Mouse (Mus musculus) forelimb bud, embryonic 11.5 days (tissue): ENCODE measurements around the gene Elf1.

Experiments used
- DNase-seq: peaks from one replicate; pipeline ENCODE4 v3.0.0-alpha.2; 2012; ENCODE audit warnings: low read depth, low spot score

Elf1 gene

DNA sequence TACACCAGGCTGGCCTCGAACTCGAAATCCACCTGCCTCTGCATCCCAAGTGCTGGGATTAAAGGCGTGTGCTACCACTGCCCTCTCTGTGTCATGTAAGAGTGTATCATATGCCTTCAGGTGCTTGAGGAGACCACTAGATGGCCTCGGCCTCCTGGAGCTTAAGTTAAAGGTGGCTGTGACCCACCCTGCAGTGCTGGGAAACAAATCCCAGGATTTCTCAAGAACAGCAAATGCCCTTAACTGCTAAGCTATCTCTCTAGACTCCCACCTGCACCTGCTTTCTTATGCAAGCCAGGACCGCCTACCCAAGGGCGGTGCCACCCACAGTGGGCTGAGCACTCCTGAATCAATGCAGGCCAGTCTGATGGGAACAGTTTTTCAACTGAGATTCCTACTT lies 83.8 kb downstream of the Elf1 start:
- DNase-seq, result no peak

DNA sequence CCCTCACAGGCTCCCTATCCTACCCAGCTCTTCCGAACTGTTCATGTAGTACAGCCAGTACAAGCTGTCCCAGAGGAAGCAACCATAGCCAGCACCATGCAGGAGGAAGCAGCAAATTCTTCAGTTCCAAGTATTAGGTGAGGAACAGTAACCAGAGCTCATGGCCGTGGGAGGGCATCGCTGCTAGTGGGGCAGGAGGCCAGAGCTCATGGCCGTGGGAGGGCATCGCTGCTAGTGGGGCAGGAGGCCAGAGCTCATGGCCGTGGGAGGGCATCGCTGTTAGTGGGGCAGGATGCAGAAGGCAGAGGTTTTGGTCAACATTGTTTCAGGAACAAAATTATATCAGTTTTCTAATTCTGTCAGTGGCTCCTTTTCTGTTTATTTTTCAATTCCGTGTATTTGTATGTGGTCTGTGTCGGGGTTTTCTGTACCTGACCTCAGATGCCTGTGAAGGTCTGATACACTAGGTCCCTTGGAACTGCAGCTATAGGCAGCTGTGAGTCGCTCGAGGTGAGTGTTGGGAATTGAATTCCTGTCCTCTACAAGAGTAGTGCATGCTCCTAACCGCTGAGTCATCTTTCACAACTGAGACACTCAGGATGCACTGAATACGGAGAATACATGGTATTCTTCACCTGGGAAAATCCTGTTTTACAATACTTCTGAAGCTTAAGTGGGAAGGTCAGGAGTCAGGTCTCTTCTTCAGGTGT lies 92.6 kb downstream of the Elf1 start:
- DNase-seq, result no peak

DNA sequence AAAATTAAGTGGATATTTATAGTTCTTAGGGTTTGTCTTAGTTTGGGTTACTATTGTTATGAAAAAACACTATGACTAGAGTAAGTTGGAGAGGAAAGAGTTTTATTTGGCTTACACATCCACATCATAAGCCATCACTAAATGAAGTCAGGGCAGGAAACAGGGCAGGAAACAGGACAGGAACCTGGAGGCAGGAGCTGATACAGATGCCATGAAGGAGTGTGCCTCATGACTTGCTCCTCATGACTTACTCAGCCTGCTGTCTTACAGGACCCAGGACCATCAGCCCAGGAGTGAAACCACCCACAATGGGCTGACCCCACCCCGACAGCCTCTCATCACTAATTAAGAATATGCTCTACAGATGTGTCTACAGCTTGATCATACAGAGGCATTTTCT lies 93.4 kb downstream of the Elf1 start:
- no peak for DNase-seq

GRCm38 (mm10) chr14:79583526-79584245 lies 102.7 kb downstream of the Elf1 start:
- DNase-seq, result no peak

DNA sequence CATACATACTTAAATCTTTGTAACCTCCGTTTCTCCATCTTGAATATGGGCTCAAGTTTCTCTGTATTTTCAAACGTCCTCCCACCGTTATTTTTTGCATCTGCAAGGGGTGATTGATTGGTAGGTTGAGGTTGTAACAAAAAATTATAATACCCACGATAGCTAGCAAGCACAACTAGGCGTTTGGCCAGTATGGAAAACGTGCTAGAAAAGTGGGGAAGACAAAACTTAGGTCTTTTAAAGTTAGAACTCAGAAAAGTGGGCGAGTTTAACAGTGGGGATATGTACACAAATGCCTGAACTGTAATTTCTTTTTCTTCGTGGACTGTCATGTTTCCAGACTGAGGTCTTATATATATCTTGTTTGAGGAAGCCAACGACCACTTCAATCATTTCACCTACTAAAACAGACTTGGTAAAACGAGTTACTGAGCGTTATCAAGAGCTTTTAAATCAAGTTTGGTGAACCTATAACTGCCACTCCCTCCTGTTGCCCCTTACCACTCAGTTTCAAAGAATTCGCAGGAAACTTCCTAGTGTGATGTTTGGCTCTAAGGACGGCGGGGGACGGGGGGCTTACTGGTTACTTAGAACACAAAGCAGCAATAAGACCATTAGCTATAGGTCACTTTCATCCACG lies 105.6 kb downstream of the Elf1 start:
- no peak for DNase-seq

DNA sequence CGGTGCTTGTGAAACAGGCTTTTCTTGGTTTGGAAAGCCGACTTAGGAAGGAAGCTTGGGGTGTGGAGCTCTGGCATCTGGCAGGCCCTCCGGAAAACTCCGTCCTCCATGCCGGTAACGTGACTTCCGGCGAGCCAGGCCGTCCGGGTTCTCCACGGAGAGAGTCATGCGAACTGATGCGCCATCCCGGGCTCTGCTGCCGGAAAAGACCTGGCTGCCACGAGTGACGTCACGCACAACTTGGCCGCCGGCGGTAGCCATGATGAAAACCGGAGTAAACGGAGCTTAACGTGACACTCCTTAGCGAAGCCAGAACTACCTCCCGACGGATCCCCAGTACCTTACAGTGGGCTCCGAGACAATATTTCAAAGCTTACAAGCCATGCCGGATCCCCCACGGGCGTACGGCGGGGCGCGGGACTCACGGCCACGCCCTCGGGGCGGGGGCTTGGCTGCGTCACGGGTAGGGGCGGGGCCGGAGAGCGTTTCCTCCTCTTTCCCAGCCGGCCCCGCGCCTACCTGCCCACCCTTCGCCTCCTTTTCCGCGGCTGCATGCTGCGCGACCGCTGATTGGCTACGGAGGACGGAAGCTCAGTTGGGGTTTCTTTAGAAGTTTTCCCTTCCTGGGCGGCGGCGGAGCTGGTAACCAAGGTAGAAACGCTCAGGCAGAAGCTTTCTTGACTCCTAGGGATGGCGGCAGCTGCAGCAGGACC lies 106.3 kb downstream of the Elf1 start, which contains the start of gene Sugt1:
Gene Sugt1 (plus strand): TSS at position 553 of the 713 bp plus-strand sequence.
- DNase-seq, result peak; percentile 94

DNA sequence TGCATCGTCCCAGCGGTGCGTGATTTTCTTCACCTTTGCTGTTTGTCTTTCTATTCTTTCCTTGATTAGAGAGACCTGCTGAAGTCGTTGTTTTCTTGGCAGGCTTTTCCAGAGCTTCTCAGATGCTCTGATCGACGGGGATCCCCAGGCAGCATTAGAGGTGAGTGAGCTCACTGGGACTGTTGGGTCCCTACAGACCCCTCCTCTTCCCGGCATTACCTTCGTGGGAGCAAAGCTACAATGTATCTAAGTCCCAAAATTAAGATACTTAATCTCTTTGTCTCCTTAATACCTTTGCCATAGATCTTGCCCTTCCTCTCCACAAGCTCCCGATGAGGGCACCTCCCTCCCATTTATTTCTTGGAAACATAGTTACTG lies 106.8 kb downstream of the Elf1 start:
- no peak for DNase-seq

DNA sequence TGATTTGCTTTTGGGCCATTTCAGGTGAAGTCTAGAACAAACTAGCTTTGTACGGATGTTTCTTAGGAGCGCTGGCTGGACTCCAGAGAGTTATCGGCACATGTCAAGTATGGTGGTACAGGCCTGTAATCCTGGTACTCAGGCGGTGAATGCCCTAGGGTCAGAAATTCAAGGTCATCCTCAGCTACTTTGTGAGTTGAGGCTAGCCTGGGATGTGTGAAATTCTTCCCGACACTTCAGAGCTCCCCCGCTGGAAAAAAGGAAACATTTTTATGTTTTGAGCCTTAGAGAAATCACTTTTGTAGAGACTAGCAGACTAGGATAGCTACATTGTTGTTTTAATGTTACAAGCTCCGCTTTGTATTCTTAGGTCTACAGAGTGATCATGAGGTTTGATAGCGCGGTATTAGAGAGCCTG lies 107.5 kb downstream of the Elf1 start:
- no peak for DNase-seq

DNA sequence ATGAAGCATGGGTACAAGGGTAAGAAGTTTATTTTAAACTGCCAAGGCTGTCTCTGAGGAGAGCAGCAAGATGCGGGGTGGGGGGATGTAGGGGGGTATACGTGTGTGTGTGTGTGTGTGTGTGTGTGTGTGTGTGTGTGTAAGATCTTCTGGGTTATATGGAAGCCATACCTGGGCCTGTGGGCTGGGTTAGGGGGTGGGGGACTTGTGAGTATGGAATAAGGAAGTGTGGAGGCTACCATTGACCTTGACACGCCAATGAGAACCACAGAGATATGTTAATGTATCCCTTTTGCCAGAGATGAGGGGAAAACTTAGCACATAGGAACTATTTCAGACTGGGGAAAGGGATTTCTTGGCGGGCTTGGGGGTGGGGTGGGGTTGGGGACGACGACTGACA lies 108.4 kb downstream of the Elf1 start:
- no peak for DNase-seq

GRCm38 (mm10) chr14:79590916-79591315 lies 109.9 kb downstream of the Elf1 start:
- DNase-seq, result no peak

DNA sequence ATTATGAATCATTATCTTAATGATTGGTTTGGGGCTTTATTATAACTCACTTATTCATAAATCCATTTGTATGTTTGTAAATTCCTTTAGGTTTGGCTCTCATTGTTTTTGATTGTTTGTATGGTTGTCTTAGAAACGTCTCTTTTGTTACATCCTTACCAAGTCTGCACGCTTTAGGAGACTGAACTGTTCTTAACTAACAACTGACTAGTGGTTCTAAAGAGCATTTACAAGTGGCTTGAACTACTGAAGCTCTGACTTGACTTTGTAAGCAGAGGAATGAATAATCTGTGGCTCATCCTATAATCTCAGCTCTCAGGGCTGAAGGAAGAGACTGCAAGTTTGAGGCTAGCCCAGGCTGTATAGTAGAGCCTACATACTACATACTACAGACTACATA lies 110.6 kb downstream of the Elf1 start:
- no peak for DNase-seq

- DNase-seq, result no peak
These were observed 113.1 kb downstream of the Elf1 start for GRCm38 (mm10) chr14:79594069-79594468.

DNA sequence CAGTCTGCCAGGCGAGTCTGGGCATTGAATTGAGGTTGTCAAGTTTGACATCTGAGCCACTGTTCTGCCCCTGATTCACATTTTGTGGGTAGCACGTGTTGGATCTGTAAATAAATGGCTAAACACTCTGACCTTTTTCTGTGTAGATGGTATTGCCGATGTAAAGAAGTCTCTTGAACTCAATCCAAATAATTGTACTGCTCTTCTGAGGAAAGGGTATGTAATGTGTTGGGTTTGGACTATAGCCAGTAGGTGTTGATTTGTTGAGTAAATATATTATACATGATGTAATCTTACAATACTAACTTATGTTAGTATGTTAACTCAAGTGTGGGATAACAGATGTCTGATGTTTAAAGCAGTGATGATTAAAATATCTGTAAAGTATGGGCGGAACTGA lies 115.6 kb downstream of the Elf1 start:
- DNase-seq, result no peak

- no peak for DNase-seq
These were observed 124.9 kb downstream of the Elf1 start for GRCm38 (mm10) chr14:79605881-79606280.

GRCm38 (mm10) chr14:79606392-79606791 lies 125.4 kb downstream of the Elf1 start:
- no peak for DNase-seq

GRCm38 (mm10) chr14:79606867-79607266 lies 125.9 kb downstream of the Elf1 start:
- DNase-seq, result no peak

- no peak for DNase-seq
These were observed 126.4 kb downstream of the Elf1 start for GRCm38 (mm10) chr14:79607352-79607751.

DNA sequence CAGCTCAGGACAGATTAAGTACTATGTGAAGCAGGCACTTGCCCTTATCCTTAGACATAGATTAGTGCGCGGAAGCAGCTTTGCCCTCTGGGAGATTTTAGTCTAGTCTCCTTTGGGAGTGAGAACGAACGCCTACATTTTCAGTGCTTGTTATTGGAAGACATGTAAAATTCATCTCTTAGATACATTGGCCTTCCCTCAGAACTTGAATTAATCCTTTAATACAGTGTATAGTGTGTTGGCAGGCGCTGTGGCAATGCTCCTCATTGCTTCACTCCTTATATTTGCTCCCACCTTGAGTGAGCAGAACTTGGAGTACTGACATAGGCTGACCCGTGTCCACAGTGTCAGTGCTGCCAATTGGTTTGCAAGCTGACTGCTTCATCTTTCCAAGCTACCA lies 127.3 kb downstream of the Elf1 start:
- no peak for DNase-seq

DNA sequence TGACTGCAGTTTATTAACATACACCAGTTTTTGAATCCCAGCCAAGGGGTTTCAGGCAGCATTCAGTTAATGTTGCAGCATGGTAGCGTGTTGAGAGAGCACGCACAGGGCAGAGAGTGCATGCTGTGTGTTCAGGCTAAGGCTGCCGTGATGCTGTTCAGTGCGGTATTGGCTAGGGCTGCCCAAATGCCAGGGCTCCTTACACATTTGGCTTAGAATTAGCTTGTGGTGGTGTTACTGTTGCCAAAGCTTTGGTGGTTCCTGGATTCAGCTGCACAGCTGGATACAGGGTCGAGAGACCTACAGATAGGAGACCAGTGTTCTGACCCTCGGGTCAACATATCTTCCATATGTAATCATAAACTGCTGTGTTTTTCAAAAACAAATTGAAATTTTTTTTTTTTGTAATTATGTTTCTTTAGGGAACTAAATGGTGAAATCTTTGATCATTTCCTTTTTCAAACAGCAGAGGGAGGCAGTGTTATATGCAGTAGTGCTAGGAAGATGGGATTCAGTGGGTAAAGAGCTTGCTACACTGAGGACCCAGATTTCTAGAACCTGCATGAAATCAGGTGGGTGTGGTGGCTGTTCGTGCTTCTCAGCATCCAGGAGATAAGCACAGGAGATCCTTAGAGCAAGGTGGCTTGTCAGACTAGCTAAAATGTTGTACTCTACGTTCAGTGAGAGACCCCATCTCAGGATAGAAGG lies 136.3 kb downstream of the Elf1 start:
- peak; percentile 8 for DNase-seq

- no peak for DNase-seq
These were observed 138.8 kb downstream of the Elf1 start for GRCm38 (mm10) chr14:79619802-79620201.

GRCm38 (mm10) chr14:79621143-79621542 lies 140.1 kb downstream of the Elf1 start:
- no peak for DNase-seq
